Mouse (Mus musculus) retina, embryonic 14.5 days (tissue): ENCODE measurements around the gene Klc1.

Experiments used
- DNase-seq: peaks from one replicate; pipeline ENCODE4 v3.0.0-alpha.2; 2015; ENCODE audit warnings: low spot score

Gene Klc1

DNA sequence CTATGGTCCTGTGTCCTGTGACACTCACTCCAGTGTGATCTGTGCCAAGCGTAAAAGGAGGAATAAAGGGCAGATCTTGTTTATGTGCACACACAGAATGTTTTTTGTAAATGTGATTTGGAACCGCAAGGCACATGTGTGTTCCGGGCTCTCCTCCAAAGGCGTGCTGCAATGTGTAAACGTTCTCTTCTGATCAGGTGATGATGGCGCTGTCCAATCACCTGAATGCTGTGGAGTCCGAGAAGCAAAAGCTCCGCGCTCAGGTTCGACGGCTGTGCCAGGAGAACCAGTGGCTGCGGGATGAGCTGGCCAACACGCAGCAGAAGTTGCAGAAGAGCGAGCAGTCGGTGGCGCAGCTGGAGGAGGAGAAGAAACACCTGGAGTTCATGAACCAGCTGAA, 15.5 kb downstream of the Klc1 start:
- no peak for DNase-seq

DNA sequence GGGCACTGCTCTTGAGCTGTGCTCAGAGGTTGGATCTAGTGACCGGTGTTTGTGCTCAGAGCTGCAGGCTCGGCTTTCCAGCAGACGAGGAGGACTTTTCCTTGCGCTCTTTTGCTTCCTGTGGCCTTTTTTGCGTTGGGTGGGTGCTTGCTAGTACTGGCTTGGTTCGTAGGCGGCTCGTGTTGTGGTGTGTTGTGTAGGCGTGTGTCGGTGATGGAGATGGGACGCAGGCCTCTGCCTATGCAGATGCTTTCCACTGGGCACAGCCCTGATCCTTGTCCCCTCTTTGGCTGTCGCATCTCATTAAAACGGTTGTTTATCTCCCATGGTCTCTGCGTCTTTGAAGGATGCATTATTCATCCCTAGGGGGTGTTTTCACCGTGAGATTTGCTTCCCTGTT, 16.2 kb downstream of the Klc1 start:
- no peak for DNase-seq

DNA sequence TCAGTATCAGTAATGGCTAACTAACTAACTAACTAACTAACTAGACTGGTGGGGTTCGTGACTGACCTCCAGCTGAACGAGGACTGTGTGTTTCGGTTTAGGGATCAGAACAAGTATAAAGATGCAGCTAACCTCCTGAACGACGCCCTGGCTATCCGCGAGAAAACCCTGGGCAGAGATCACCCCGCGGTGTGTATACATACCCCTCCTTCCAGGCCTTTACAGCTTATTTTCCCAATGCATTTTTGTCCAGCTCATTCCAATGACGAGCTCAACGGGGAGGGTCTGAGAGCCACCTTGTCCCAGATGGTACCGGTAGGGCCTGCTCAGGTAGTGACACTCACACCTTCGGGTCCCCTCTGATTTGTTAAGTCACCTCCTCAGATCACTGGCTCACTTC, 19.3 kb downstream of the Klc1 start:
- no peak for DNase-seq

DNA sequence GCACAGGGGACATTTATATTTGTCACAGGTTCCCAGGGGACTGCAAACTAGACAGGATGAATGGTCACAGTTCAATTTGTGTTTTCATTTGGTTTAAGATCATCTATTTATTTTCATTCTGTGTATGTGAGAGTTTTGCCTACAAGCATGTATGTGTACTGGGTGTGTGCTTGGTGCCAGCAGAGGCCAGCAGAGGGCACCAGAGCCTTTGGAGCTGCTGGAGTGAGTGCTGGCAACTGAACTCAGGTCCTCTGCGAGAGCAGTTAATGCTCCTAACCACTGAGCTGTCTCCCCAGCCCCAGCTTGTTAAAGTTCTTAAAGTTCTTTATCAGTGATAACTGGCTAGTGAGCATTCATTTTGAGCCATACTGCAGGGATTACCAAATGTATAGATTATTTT, 20.9 kb downstream of the Klc1 start:
- no peak for DNase-seq

DNA sequence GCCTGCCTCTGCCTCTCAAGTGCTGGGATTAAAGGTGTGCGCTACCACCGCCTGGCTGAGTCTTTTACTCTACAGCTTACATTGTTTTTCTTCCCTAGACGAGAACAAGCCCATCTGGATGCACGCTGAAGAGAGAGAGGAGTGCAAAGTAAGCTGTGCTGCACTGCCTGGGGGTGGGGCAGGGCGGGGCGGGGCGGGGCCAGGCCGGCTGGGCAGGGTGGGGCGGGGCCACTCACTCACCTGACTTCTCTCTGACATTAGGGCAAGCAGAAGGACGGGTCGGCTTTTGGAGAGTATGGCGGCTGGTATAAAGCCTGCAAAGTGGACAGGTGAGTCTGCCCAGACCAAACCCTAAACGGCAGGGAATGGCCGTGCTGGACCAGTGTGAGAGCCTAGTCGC, 26.5 kb downstream of the Klc1 start:
- no peak for DNase-seq

DNA sequence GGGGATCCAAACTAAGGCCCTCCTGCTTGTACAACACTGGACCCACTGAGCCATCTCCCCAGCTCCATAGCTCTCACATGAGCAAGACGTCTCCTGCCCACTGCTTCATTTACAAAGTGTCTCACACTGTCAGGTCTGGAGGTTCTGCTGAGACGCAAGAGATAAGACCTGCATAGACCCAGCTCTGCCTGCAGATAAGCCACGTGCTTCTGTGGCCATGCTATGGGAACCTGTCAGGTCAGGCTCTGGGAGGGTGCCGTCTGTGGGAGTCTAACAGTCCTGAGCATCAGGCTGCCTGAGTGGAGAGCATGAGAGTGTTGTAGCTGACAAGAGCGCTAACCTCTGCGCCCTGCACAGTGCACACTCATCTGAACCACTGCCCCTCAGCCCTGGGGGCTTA, 28.4 kb downstream of the Klc1 start:
- DNase-seq: no peak

DNA sequence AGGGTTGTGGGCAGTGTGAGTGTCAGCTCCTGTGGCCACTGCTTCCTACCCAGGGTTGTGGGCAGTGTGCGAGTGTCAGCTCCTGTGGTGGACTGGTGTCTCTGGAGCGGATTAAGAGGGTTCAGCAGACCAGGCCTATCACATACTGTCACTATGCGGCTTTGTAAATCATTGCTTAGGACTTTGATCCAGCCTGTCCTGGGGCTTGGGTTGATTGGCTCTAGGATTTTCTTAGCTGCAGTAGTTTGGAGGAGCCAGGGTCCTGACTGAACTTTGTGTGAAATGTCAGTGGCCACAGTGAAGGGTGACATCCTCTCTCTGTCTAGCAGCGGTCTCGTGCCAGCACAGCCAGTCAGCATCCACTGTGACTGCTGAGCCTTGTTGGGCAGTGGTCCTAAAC, 31.4 kb downstream of the Klc1 start:
- no peak for DNase-seq

DNA sequence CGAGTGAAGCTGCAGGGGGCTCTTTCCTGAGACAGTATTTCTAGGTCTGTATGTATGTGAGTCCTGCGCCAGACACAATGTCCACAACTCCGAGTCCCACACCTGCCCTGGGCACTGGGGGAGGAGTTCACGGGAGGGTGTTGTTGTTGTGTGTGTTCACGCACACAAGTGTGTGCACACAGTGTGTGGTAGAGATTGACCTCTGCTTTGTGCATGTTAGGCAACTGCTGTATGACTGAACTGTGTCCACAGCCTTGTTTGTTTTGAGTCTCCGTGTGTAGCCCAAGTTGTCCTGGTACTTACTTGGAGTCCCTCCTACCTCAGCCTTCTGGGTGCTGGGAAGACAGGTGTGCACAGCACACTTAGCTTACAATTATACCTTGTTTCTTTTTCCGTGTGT, 32.0 kb downstream of the Klc1 start:
- DNase-seq: no peak

DNA sequence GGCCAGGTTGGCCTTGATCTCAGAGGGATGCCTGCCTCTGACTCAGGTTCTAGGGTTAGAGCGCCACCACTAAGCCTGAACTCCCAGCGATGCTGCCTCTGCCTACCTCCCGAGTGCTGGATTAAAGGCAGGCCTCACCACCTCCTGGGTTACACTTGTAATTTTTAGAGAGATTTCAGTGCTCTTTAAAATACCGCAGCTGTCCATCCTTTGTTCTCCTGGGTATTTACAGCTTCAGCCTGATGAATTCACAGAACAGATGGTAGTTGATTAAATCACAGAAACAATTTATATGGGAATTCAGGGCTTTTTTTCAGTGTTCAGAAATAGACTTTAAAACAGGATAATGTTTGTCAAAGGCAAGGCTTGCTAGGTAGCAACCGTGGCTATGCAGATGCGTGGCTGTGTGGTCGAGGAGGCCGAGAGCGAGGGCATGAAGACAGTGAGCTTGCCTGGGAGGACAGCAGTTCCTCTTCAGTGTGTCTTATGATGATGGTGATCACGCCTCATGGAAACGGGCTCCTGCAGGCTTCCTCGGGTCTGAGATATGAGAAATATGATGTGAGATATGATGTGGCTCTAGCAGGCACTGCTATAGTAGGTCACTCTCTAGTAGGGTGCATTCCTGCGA, 32.9 kb downstream of the Klc1 start:
- no peak for DNase-seq

DNA sequence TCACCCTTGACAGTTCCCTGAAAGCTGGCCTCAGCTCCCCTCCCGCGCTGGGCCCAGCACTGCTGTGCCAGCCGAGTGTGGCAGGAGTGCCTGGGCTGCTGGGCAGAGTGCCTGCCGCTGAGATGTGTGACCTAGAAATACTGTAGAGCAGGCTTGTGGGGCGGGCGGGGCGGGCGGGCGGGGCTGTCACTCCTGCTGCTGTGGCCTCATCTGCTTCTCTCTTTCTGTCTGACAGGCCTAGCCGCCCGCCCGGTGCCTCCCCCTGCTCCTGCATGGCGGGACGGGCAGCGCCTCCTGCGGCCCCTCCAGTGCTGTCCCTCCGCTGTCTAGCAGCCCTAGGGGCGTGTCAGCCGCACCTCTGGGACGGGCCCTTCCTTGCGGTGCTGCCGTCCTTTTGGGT, 35.5 kb downstream of the Klc1 start:
- no peak for DNase-seq

DNA sequence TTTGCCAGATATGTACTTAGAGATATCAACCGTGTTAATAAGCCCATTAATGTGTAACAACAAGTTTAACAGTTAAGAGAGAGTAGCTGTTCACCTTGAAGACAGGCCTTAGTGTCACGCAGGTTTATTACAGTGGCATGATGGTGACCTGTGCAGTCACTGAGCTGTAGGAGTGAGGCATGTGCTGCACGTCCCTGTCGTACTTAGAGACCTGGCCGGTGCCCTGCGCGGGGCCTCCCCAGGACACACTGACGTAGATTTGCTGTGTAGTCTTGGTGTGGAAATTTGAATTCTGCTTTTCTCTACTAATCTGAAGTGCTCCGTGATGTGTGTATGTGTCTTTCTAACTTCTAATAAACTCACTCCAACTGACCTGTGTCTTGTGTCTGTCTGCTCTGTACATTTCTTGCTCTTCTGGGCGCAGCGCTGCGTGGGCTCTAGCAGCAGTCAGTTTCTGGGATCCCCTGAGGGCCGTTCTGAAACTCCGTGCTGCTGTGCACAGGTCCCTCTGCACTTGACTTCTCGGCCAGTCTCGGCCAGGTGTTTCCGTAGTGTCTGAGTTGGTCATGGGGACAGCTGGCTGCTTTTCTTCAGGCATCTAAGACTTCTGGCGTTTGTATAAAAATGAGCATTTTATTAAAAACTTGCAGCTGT, 36.0 kb downstream of the Klc1 start:
- DNase-seq: no peak

DNA sequence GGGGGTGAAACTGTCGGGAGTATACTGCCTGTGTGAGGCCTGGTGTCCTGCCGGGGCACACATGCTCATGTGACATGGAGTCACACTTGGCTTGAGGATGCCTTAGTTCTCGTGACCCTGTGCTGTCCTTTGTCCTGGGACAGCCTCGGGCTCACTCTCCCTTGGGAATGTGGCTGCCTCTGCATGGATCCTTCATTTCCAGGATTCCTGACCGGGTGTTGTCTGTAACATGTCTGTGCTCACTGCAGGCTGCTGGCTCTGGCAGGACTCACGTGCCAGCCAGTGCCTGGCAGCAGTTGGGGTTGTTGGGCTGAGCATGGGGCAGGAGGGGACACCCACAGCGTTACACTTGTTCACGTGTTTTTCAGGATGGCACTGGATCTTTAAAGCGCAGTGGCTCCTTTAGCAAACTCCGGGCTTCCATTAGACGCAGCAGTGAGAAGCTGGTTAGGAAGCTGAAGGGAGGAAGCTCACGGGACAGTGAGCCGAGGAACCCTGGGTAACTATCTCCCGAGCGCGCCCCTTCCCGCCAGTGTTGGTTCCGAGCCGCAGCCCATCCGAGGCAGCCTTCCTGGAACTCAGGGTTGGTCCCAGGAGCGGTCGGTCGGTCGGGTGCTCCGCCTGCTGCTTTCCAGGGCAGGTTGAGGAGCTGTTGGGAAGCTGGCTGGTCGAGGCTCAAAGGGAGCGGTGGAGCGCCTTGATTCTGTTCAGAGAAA, 36.7 kb downstream of the Klc1 start:
- DNase-seq: no peak

DNA sequence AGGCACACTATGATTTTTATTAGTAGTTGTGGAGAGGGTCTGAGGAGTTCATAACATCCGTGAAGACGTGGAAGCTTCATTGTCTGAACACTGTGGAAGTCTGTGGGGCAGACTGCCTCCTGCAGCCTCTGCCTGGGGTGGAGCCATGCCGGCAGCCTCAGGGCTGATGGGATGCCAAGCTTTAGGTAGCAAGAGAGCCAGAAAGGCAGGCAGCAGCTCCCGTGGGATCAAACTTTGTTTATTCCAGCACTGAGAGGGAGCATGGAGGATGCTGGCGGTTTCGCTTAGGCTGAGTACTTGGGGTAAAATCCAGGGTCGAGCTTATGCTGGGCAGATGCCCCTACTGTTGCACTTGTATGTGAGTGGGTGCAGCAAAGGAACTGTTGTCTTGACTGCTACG, 38.6 kb downstream of the Klc1 start:
- no peak for DNase-seq

DNA sequence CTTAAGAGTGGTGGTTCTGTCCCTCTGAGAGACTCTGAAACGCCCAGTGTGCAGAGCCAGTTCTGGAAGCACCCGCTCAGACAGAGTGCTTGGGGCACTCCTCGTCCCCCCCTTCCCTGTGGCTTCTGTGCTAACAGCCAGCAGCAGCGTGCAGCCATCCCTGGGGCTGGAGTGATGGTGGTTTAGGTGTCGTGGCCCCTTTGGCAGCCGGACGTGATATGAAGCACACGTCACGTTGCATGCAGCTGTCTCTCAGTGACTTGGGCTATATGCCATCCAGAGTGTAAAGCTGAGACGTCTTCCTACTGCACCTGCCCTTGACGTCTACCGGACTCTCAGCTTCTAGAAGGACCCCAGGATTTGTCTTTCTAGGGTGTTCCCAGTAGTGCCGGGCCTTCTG, 39.8 kb downstream of the Klc1 start:
- no peak for DNase-seq

DNA sequence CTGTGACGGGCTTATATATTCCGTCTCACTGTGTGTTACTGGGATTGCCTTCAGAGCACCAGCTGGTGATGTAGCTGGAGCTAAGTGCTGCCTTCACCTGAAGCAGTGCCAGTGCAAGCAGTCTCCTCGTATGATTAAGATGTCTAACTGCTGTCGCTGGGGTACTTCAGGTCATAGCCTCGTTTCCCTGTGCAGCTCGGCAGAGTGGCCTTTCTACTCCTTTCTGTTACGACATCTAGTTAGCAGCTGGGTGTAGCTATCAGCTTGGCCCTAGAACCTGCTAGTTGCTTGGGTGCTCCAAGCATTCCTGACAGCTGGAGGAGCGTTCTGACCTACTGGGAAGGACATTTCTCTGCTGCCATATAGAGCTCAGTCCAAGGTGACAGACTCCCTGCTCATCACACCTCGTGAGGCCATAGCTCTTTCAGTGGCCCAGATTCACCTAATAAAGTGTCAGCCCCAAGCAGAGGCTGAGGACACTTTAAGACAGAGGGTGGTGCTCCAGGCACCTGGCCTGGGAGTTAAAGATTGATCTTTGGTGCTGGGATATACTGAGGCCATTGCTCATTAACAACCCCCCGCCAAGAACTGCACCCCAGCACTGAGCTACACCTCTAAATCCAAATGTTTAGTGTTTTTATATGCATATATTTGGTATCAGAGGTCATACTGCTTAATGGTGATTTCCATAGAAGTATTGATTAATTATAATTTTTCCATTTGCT, 42.0 kb downstream of the Klc1 start:
- DNase-seq: no peak

DNA sequence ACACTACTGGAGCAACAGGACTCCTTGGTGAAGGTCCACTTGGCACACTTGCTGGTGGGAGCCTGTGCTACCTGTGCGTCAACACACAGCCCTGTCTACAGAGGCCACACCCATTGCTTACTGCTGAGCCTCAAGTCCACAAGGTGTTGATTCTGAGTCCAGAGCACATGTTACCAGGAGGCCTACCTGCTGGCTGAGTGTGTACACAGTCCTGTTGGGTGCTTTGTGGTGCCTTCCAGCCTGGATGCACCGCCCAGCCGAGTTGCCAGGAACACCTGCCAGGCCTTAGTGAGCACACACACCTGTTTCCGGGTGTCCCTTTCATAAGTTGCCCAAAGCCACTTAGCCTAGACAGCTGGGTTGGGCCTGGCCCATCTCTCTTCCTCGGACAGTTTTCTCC, 44.9 kb downstream of the Klc1 start:
- no peak for DNase-seq

DNA sequence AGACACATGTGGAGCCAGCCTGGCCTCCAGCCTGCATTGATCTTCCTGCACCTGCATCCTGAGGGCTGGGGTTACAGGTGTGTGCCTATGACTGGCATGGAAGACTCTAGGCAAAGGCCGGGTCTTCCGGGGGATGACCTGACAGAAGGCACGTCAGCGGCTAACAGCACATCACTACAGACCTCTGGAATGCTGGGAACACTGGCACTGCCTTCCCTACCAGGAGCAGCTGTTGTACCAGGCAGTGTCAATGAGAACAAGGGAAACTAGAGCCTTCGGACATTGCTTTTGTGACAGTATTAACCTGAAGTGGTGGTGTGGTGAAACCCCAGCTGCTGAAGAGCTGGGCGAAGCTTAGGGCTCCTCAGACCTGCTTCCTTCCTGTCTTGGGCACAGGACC, 50.1 kb downstream of the Klc1 start:
- DNase-seq: no peak

DNA sequence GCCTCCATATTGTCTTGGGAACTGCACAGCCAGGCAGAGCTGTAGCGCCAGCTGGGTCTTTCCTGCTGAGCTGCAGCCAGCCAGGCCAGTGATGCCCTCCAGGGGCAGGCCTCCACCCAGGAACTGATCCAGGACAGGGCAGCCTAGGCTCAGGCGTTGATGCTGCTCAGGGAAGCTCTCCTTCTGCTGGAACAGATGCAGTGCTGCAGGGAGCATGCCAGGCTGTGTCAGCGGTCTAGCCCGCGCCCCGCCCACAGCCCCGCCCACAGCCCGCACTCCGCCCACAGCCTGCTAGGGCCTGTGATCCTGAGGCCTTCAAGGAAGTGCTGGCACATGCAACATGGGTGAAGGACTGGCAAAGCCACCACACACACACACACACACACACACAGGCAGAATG, 51.1 kb downstream of the Klc1 start:
- peak; percentile 84 for DNase-seq

DNA sequence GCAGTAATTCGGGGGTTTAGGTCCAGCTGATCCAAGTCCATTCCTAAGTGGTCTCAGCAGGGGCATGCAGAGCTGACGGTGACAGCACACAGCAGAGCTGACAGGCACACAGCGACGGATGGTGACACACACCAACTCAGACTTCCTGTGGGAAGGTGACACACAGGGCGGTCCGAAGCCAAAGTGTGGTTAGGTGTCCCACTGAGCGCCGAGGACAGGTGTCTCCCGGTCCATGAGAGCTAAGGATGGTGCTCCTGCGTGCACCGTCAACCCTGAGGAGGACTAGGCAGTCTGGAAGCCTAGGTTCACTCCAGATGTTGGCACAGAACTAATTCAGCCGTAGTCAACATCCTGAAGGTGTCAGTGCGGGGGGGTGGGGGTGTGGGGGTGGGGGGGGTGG, 53.4 kb downstream of the Klc1 start:
- DNase-seq: no peak

DNA sequence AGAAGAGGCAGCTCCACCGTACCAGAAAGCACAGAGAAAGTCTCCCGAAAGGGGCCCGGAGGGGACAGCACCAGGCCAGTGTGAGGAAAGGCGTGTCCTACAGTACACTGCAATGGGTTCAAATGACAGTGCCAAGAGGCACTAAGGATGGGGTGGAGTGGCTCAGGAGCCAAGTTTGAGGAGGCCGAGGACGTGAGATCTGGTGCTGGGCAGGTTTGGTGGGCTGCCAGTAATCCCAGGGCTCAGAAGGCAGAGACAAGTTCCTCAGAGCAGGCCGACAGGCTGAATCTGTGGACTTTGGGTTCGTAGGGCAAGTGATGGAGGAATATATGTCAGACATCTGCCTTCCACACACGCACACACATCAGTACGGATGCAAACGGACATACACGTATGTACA, 54.0 kb downstream of the Klc1 start:
- DNase-seq: no peak

DNA sequence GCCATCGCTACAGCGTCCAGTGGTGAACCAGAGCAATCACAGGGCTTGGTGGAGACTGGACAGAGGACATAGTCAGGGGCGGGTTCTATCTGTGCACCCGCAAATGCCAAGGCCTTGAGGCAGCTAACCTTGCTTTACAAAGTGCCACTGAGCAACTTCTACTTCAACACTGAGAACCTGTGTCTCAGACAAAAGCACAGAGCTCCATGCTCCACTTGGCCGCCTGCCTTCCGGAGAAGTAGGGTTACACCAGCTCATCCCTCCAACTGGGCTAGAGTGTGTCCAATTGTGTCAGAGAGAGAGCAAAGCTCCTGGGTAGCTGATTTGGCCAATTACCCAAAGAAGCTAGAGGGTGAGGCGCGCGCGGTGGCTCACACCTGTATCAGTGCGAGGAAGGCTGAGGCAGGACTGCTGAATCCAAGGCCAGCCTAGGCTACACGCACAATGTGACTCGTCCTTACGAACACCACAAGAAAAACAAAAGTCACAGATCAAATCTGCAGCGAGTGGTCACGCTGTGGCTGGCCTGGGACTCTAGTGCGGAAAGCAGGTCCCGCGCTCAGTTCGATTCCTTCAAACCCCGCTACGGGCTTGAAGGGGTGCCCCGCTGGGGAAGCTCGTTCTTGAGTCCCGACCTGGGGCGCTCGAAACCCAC, 54.6 kb downstream of the Klc1 start:
- peak; percentile 27 for DNase-seq

DNA sequence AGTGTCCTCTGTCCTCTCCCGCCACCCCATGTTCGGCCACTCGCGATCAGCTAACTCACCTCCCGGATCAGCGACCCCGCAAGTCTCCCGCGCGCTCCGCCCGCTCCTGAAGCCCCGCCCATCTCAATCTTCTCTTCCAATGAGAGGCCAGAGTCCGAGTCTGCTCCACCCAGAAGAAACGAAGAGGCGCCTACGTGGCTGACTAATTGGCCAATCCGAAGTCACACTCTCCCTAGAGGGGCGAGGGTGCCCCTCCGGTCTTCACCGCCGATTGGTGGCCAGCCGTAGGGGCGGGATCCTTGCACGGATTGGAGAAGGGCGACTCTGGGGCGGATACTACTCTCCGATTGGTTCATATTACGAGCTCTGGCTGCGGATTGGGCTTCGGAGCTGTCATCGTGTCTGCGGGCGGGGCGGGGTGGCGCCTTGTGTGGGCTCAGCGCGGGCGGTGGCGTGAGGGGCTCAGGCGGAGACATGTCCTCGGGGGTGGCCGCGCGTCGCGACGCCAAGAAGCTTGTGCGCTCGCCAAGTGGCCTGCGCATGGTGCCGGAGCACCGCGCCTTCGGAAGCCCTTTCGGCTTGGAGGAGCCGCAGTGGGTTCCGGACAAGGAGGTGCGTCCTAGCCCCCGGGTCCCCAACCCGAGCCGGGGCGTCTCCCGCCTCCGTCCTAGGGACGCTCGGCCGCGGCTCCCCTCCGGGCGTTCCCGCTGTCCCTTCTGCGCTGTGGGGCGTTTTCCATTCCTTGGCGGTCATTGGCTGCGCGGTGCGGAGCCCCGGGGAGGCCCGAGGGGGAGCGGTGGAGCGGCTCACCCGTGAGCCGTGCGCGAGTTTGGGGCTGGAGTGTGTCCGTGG, 55.3 kb downstream of the Klc1 start, which contains the start of the genes Xrcc3 and Zfyve21:
TSS of gene Xrcc3 (minus strand) at position 108 of the 852 bp plus-strand sequence.
TSS of gene Zfyve21 (plus strand) at position 405 of the 852 bp plus-strand sequence.
- DNase-seq: peak; percentile 99
